Mouse (Mus musculus) neutrophil, adult 83 days (primary cell): Measurements from ENCODE around the gene Dnttip2. TPM values are rescaled to one million over a fixed set of nuclear protein-coding genes. Genes with fewer than 3 reads are reported as not detected.

Source experiments
- total RNA-seq, 2 experiments: library from RNA; stranded (reverse); gene quantifications; one replicate each; pipeline ENCODE4 v1.2.4; 2023

Dnttip2 gene
- 10 to 100 TPM; 32.2 to 32.6 TPM for total RNA-seq

GRCm38 (mm10) chr3:122274241-122275024 is at the start of gene Dnttip2:
Gene Dnttip2 (plus strand): TSS chr3:122274388.

GRCm38 (mm10) chr3:122245215-122245877 is 28.8 kb upstream of the Dnttip2 start, which contains the start of gene Gclm:
Gene Gclm (plus strand): TSS chr3:122245557.

GRCm38 (mm10) chr3:122293954-122294850 is 20.0 kb downstream of the Dnttip2 start, which contains the start of gene Bcar3:
Gene Bcar3 (plus strand): TSS chr3:122294136.

Other genes with a start within 250 kb of the Dnttip2 start
- under 1 TPM; 0.15 to 0.26 TPM for gene Abca4, start 229.9 kb upstream of the Dnttip2 start, total RNA-seq
- 10 to 100 TPM; 69.3 to 77.5 TPM for gene Gclm, start 28.8 kb upstream of the Dnttip2 start, total RNA-seq
- gene Bcar3, start 19.7 kb downstream of the Dnttip2 start, total RNA-seq = 1 to 10 TPM; 7.8 to 8.4 TPM